Mouse (Mus musculus) bone marrow macrophage, adult 2 months (primary cell): Measurements from ENCODE around the gene Zfp428. TPM values are rescaled to one million over a fixed set of nuclear protein-coding genes. Genes with fewer than 3 reads are reported as not detected.
"Not testable (repeated sequence)": the region's sequence is repeated elsewhere in the genome, so short reads cannot be mapped to it uniquely, and the experiment has no call there.

ENCODE experiments used
- H3K27ac ChIP-seq: 2 replicates; pipeline ENCODE4 v1.5.1; 2012; ENCODE audit warnings: low read depth, low read length; ENCODE audit not compliant: insufficient read depth
- H3K4me1 ChIP-seq: 2 replicates; pipeline ENCODE4 v1.6.1; 2012; ENCODE audit warnings: low read length; ENCODE audit not compliant: control insufficient read depth, insufficient read depth
- H3K4me3 ChIP-seq: 2 replicates; pipeline ENCODE4 v1.5.1; 2012; ENCODE audit warnings: mild to moderate bottlenecking, low read length, moderate library complexity; ENCODE audit not compliant: insufficient read depth
- CTCF ChIP-seq: IDR thresholded peaks from 2 replicates; pipeline ENCODE4 v1.5.1; 2012; ENCODE audit warnings: low read depth, mild to moderate bottlenecking, low read length, moderate library complexity
- POLR2A ChIP-seq: IDR thresholded peaks from 2 replicates; pipeline ENCODE4 v1.6.1; 2012; ENCODE audit warnings: mild to moderate bottlenecking, low read depth, low read length, borderline replicate concordance
- polyA plus RNA-seq: library from polyadenylated mRNA; stranded (reverse); fragments of >200 nt; gene quantifications from 2 replicates; pipeline ENCODE4 v1.2.4, GENCODE M21; 2012; ENCODE audit not compliant: missing spikeins, insufficient read depth, insufficient read length

The Zfp428 gene
- polyA plus RNA-seq, 1 experiment = not detected

DNA sequence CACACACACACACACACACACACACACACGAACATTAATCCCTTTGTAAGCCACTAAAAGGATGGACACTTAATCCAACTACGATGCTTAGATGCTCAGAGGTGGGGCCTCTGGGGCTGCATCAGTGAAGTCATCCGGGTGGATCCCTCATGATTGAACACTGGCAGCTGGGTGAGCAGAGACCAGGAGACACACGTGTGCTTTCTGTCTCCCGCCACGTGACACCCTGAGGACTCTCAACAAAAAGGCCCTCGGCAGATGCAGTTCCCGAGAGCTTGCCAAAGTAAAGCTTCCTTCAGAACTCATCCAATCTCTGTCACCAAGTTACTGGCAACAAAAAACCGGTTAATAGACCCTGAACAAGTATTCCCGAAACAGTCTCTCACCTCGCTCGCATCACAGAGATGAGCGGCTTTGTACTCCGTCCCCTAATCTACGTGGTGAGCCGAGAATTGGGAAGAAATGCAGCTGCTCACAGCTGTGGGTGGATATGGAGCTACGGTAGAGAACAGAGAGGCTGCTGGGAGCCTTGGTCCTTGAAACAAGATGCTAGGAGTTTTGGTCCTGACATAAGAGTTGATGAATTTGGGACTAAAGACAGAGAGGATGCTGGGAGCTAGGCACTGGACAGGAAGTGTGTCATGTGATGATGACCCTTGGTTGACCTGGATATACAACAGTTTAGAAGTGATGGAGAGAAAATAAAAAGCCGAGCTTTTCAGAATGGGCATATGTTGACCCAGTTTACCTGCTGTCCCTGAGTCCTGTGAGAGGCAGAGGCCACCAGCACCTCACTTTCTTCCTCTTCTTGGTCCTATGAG, 26.5 kb upstream of the Zfp428 start:
- H3K27ac ChIP-seq = no peak overlapping the region
- TF ChIP-seq CTCF (no peak), POLR2A (no peak)
- H3K4me3 ChIP-seq = no peak overlapping the region

DNA sequence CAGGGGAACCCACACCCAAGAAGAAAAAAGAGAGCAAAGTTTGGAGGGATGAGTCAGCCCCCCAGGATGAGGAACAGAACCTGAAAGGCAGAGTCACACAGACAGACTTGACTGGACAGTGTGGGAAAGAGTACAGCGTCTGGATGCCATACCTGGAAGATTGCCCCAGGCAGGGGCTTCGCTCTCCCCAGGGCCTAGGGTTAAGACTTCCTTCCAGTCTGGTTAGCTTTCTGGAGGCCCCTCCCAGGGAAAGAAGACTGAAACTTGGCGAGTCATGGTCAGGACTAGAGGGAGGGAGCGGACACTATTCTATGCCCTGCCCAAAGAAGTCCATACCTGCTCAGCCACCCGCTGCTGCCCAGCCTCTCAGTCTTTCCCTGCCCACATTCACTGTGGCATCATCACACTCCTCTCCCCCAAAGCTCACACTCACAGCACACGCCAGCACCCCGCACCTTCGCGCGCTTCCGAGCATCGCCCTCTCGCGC, 25.8 kb upstream of the Zfp428 start:
- no peaks in the 10 kb centered on the region; the same call in 1 of the 2 replicates for H3K4me1 ChIP-seq
- TF ChIP-seq POLR2A (no peak), CTCF (no peak)
- no peak overlapping the region for H3K27ac ChIP-seq
- H3K4me3 ChIP-seq = no peak overlapping the region

More for the DNA sequence above, 26.5 kb upstream of the Zfp428 start:
- H3K4me1 ChIP-seq = no peaks in the 10 kb centered on the region; the same call in 1 of the 2 replicates

DNA sequence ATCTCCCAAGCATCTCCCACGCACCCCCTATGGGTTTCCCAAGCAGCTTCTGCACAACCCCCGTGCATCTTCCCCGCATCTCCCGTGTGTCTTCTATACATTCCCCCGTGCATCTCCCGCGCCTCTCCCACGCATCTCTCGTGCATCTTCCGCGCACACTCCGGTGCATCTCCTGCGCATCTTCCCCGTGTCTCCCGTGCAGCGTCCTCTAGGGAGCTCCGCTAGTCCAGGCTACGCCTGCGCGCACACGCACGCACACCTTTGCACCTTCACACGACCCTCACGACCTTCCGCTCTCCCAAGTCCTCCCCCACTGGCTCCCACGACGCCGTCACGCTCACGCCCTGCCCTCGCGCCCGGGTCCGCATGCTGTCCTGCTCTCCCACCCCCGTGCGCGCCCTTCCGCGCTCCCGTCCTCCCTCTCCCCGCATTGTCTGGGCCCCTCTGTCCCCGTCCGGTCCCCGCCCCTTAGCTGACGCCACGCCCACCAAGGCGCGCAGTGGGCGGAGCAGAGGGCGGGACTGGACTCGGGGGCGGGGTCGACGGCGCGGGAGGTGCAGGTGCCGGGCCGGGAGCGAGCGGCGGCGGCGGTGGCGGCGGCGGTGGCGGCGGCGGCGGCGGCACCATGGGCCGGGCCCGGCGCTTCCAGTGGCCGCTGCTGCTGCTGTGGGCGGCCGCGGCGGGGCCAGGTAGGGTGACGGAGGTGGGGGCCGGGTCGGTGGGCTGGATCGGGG, 25.2 kb upstream of the Zfp428 start, which contains the start of gene Cadm4:
Cadm4 (plus strand) TSS at position 550 of the 734 bp plus-strand sequence.
- Histone ChIP-seq H3K4me1 (no peaks in the 10 kb centered on the region; the same call in 1 of the 2 replicates), H3K27ac (no peak within 1 kb of the TSS), H3K4me3 (peak within 1 kb of the TSS; percentile 51)
- TF ChIP-seq POLR2A (no peak), CTCF (no peak)

DNA sequence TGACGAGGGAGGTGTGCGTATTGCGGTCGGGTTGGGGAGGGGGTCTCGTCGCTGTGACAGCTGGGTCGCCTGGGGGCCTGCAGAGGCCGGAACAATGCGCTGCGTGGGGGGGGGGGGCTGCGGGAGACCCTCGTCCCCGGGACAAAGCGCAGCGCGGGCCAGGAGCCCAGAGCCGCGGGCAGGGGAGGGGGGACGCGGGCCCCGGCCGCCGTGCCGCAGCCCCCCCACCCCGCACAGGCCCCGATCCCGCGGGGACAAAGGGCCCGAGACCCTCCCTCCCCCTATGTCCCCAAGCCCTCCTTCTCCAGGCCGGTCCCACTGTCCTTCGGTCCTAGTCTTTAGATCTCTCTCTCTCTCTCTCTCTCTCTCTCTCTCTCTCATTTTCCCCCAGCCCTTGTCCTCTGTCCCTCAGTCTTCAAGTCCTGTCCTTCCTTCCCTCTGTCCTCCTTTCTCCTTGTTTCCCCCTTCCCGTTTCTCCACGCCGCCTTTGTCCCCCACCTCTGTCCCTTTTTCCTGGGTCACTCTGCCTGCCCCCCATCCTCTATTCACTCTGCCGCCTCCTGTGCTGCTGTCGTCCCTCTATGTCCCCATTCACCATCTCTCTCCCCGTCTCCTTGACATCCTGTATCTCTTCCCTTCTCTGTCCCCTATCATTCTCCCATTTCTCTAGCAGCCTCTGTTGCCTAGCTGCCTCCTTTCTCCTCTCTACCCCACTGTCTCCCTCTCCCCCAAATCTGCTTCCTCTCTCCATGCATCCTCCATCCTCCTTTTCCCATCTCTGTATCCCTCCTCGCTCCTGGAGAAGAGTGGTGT, 24.4 kb upstream of the Zfp428 start:
- Histone ChIP-seq H3K4me3 (peak overlapping the region; percentile 51), H3K27ac (no peak overlapping the region), H3K4me1 (no peaks in the 10 kb centered on the region; the same call in 1 of the 2 replicates)
- TF ChIP-seq POLR2A = no peak
- no peak for TF ChIP-seq CTCF

DNA sequence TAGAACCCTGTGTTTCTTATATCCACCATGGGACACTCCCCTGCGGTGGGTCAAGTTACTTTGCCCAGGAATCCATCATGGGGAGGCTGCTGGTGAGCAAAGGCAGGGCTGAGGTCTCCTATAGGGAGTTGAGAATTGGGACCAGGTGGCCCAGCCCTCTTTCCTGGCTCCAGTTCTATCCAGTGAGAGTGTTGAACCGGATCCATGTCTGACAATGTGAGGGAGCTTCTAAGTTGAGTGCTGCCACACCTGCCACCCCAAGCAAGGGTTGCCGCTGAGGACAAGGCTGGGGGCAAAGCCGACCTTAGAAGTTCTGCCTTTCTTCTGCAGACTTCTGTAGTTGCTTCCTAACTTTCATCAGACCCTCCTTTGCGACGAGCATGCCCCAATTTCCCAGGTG, 23.5 kb upstream of the Zfp428 start:
- not testable (repeated sequence) for H3K4me3 ChIP-seq

DNA sequence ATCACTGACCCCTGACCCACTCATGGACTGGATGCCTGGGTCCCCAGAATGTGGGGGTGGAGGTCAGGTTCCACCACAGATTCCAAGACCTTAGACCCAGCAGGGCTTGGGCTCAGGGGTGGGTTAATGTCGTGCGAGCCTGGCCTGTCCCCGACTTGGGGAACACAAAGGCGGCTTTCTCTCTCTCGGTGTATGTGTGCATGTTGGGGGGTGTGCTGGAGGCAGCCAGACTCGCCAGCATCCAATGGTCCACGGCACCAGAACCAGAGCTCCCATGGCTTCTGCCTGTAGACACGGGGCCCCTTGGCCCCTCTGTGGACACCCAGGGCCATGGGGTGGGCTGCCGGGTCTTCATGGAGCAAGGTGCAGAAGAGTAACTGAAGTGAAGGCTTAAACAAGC, 21.3 kb upstream of the Zfp428 start:
- no peaks in the 10 kb centered on the region; the same call in 1 of the 2 replicates for H3K4me1 ChIP-seq
- no peak overlapping the region for H3K27ac ChIP-seq
- no peak for TF ChIP-seq CTCF
- TF ChIP-seq POLR2A = no peak
- no peak overlapping the region for H3K4me3 ChIP-seq

More for the DNA sequence above, 23.5 kb upstream of the Zfp428 start:
- not testable (repeated sequence) for H3K27ac ChIP-seq, H3K4me1 ChIP-seq

DNA sequence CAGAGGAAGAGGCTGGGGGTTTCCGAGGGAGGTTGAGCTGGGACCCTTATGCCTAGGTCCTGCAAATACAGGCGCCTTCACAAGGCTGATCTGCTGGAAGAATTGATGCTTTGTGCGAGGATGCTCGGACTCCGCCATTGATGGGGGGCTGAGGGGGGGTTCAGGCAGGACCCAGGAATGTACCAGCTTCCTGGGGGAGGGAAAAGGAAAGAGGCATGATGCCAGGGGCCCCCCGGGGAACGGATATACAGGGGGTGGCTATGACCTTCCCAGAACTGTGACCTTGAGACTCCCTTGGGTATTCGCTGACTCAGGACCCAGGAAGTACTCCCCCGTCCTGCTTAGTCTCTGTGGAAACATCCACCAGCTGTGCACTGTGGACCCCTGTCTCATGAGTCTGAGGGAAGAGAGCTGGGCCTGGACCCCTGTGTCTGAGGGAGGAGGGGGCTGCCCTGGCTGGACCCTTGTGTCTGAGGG, 20.1 kb upstream of the Zfp428 start:
- H3K4me3 ChIP-seq = no peak overlapping the region
- no peak overlapping the region for H3K27ac ChIP-seq
- TF ChIP-seq CTCF (no peak), POLR2A (no peak)
- no peaks in the 10 kb centered on the region for H3K4me1 ChIP-seq

DNA sequence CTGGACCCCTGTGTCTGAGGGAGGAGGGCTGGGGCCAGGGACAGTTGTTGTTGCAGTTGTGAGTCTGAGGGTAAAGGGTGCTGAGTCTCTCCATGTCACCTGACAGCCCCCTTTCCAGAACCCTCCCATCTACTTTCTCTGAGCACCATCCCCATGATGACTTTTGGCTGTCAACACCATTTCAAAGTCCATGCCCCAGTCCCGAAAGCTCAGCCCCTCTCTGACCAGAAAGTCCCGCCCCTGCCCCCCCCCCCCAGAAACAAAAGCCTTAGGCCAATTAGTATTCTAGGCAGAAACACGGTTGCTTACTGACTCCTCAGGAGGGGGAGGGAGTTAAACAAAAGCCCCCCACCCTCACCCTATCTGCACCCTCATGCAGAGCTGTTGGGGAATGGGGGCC, 19.4 kb upstream of the Zfp428 start:
- TF ChIP-seq POLR2A (no peak), CTCF (no peak)
- no peak overlapping the region for H3K27ac ChIP-seq

DNA sequence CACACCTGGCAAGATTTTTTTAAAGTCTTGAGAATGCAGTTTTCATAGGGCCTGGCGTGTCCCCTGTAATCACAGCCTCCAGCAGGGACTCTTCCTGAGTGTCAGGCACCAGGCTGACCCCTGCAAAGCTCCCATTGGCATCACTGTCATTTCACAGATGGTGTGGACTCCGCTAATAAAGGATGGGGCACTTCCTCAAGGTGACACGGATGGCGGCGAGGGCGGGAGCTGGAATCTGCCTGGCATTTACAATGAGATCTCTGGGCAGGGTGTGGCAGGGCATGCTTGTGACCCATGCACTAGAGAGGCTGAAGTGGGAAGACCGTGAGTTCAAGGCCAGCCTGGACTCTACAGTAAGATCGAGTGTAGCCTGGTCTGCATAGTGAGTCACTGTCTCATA, 18.5 kb upstream of the Zfp428 start:
- no peak for TF ChIP-seq CTCF
- TF ChIP-seq POLR2A = no peak
- no peaks in the 10 kb centered on the region for H3K4me1 ChIP-seq
- H3K27ac ChIP-seq = no peak overlapping the region
- no peak overlapping the region for H3K4me3 ChIP-seq

More for the DNA sequence above, 19.4 kb upstream of the Zfp428 start:
- Histone ChIP-seq H3K4me1 (no peaks in the 10 kb centered on the region), H3K4me3 (no peak overlapping the region)
